Comparison of ENCODE assay signal across 35 mouse cellular contexts in genomic region chr11:55966580-55966979, GRCm38 (mm10).
"Had no signal": no experiment of that assay in that cellular context is flagged by ENCODE, and none has a peak within 500 bp of the region (broad histone marks: within the 10 kb centered on the region; RNA-seq: fewer than 3 reads in every experiment).

No protein-coding gene starts in this region.

- H3K4me3 ChIP-seq: heart, embryonic 10.5 days; heart, embryonic 12.5 days; heart, embryonic 13.5 days; heart, embryonic 15.5 days; hindbrain, embryonic 10.5 days; hindbrain, embryonic 12.5 days; hindbrain, embryonic 15.5 days; intestine, embryonic 15.5 days; kidney, embryonic 15.5 days; layer of hippocampus, adult 2 months; left cerebral cortex, adult 2 months had no signal

- ATAC-seq: hindbrain, embryonic 16.5 days; hindbrain, postnatal 0 days; inflammation-experienced regulatory T-cells, adult 6 months; intestine, embryonic 15.5 days; intestine, embryonic 16.5 days; intestine, postnatal 0 days had no signal

- H3K9ac ChIP-seq: heart, embryonic 12.5 days; heart, embryonic 13.5 days; heart, embryonic 15.5 days; hindbrain, embryonic 12.5 days; hindbrain, embryonic 14.5 days; hindbrain, embryonic 15.5 days; intestine, embryonic 15.5 days; kidney, embryonic 15.5 days had no signal

- H3K9me3 ChIP-seq: heart, embryonic 10.5 days; heart, embryonic 12.5 days; heart, embryonic 13.5 days; heart, embryonic 15.5 days; hindbrain, embryonic 10.5 days; hindbrain, embryonic 12.5 days; hindbrain, embryonic 15.5 days; intestine, embryonic 15.5 days; kidney, embryonic 15.5 days had no signal

- DNase-seq: heart, postnatal 10 days; heart, postnatal 14 days; heart, postnatal 36 days; heart, postnatal 4 days; kidney, adult 11 months; kidney, adult 18-20 months; kidney, adult 2 months; kidney, adult 8-10 months; kidney, adult 9 months; kidney, postnatal 10 days; kidney, postnatal 14 days; kidney, postnatal 25 days; kidney, postnatal 36 days; kidney, postnatal 4 days; layer of hippocampus, adult 9-11 months; layer of hippocampus, postnatal 36 days had no signal

- H3K4me2 ChIP-seq: heart, embryonic 11.5 days; heart, embryonic 12.5 days; heart, embryonic 13.5 days; heart, embryonic 15.5 days; hindbrain, embryonic 12.5 days; hindbrain, embryonic 14.5 days; hindbrain, embryonic 15.5 days; intestine, embryonic 15.5 days; kidney, embryonic 15.5 days had no signal

- H3K27me3 ChIP-seq: heart, embryonic 12.5 days; heart, embryonic 13.5 days; heart, embryonic 15.5 days; hindbrain, embryonic 12.5 days; hindbrain, embryonic 15.5 days; intestine, embryonic 15.5 days; kidney, embryonic 15.5 days had no signal

- H3K27ac ChIP-seq: heart, embryonic 10.5 days; heart, embryonic 13.5 days; heart, embryonic 15.5 days; hindbrain, embryonic 10.5 days; hindbrain, embryonic 12.5 days; hindbrain, embryonic 14.5 days; hindbrain, embryonic 15.5 days; hindbrain, postnatal 0 days; intestine, embryonic 15.5 days; kidney, embryonic 15.5 days; kidney, postnatal 0 days; layer of hippocampus, adult 2 months; left cerebral cortex, adult 2 months had no signal

- H3K36me3 ChIP-seq: heart, embryonic 10.5 days; heart, embryonic 12.5 days; heart, embryonic 13.5 days; heart, embryonic 15.5 days; hindbrain, embryonic 10.5 days; hindbrain, embryonic 12.5 days; hindbrain, embryonic 15.5 days; intestine, embryonic 15.5 days; kidney, embryonic 15.5 days had no signal

- H3K4me1 ChIP-seq: heart, embryonic 10.5 days; heart, embryonic 12.5 days; heart, embryonic 13.5 days; heart, embryonic 15.5 days; hindbrain, embryonic 10.5 days; hindbrain, embryonic 12.5 days; hindbrain, embryonic 15.5 days; intestine, embryonic 15.5 days; kidney, embryonic 15.5 days had no signal
